Mouse (Mus musculus) Patski (cell line): ENCODE results near the gene Ugt1a6b. TPM values are rescaled to one million over a fixed set of nuclear protein-coding genes. Genes with fewer than 3 reads are reported as not detected.
A peak's percentile ranks its signal among the peaks of the same experiment; 100 is the strongest.

Source experiments
- ATAC-seq: fragments of 100-300 bp; one replicate; pipeline ENCODE4 v1.8.0; 2021
- CTCF ChIA-PET: fragments of 350-600 bp; sonication (Branson Sonifier 250); formaldehyde crosslinking; loops from one replicate; lab custom pipeline; 2022; ENCODE audit warnings: inconsistent platforms; lab: Charles Lee
- POLR2A ChIA-PET: fragments of 350-600 bp; sonication (Branson Sonifier 250); formaldehyde crosslinking; loops from one replicate; lab custom pipeline; 2022; ENCODE audit warnings: antibody characterized with exemption, inconsistent platforms; lab: Charles Lee
- DNase-seq: peaks from one replicate; pipeline ENCODE4 v3.0.0-alpha.2; 2011; ENCODE audit warnings: low read depth, low spot score
- H3K27me3 ChIP-seq: fragments of 371-371 bp; one replicate; pipeline ENCODE4 v1.5.1; 2021
- CTCF ChIP-seq: fragments of 100-300 bp; IDR thresholded peaks from one replicate; pipeline ENCODE4 v1.5.1; 2021
- in situ Hi-C: fragments of 300-500 bp; cut with MboI; formaldehyde crosslinking; loops from 3 replicates; pipeline ENCODE4 v1.11.1; 2018; ENCODE audit warnings: low pct_unique_long_range_greater_than_20kb, mixed read lengths
- polyA plus RNA-seq: library from polyadenylated mRNA; unstranded; gene quantifications from one replicate; pipeline ENCODE4 v1.2.3, GENCODE M21; 2021

The Ugt1a6b gene
- polyA plus RNA-seq, 1 experiment from 2014 or later, result 4.2 TPM

GRCm38 (mm10) chr1:88199996-88200395 lies 96.9 kb downstream of the Ugt1a6b start:
- H3K27me3 ChIP-seq, result no peaks in the 10 kb centered on the region
- DNase-seq, result no peak
- no peak for ATAC-seq
- ChIA-PET CTCF (no interaction called here), POLR2A (interaction anchor here (0.6 kb wide), 1 partner anchor 445 kb away, joined by 4 read pairs; the partner anchor contains the start of gene Atg16l1)
- in situ Hi-C loops, result no loop called here
- TF ChIP-seq CTCF, result no peak

GRCm38 (mm10) chr1:88200456-88200855 lies 97.4 kb downstream of the Ugt1a6b start, which contains the start of gene Ugt1a2:
Gene Ugt1a2 (plus strand): TSS chr1:88200601.
- ChIA-PET POLR2A (no interaction called here), CTCF (interaction anchor here (1.4 kb wide), 1 partner anchor 11 kb away, joined by 3 read pairs; the partner anchor contains the start of gene Ugt1a1)
- TF ChIP-seq CTCF, result no peak
- in situ Hi-C loops, result no loop called here
- peak; percentile 33 for DNase-seq
- H3K27me3 ChIP-seq, result no peaks in the 10 kb centered on the region
- ATAC-seq, result no peak

GRCm38 (mm10) chr1:88205294-88205922 lies 102.4 kb downstream of the Ugt1a6b start, which contains the start of gene Dnajb3:
Gene Dnajb3 (minus strand): TSS chr1:88205782.
- CTCF ChIA-PET, result no interaction called here
- TF ChIP-seq CTCF, result no peak
- DNase-seq, result no peak
- no peak for ATAC-seq
- POLR2A ChIA-PET, result no interaction called here
- in situ Hi-C loops, result no loop called here
- no peaks in the 10 kb centered on the region for H3K27me3 ChIP-seq

- in situ Hi-C loops, result no loop called here
- no peak for ATAC-seq
- no peak for DNase-seq
- POLR2A ChIA-PET, result interaction anchor here (0.6 kb wide), 1 partner anchor 42 kb away, joined by 3 read pairs; no protein-coding TSS in a partner anchor
- TF ChIP-seq CTCF, result no peak
- CTCF ChIA-PET, result no interaction called here
- H3K27me3 ChIP-seq, result no peaks in the 10 kb centered on the region
Observed at GRCm38 (mm10) chr1:88206843-88207479, 103.9 kb downstream of the Ugt1a6b start.

GRCm38 (mm10) chr1:88211812-88212211 lies 108.8 kb downstream of the Ugt1a6b start, which contains the start of gene Ugt1a1:
Gene Ugt1a1 (plus strand): TSS chr1:88211959.
- in situ Hi-C loops, result no loop called here
- TF ChIP-seq CTCF, result no peak
- CTCF ChIA-PET, result interaction anchor here (0.8 to 2.5 kb wide), 6 partner anchors 9 to 66 kb away, joined by 3 to 10 read pairs (median 3); partner anchors contain the start of genes Hjurp and Trpm8
- DNase-seq (no peak), ATAC-seq (no peak)
- POLR2A ChIA-PET, result interaction anchor here (0.7 kb wide), 1 partner anchor 997 kb away, joined by 3 read pairs; no protein-coding TSS in a partner anchor
- H3K27me3 ChIP-seq, result no peaks in the 10 kb centered on the region

GRCm38 (mm10) chr1:88212341-88213045 lies 109.4 kb downstream of the Ugt1a6b start:
- in situ Hi-C loops, result no loop called here
- DNase-seq, result no peak
- no peak for ATAC-seq
- no peaks in the 10 kb centered on the region for H3K27me3 ChIP-seq
- POLR2A ChIA-PET, result no interaction called here
- CTCF ChIA-PET, result interaction anchor here (0.8 to 2.5 kb wide), 6 partner anchors 10 to 65 kb away, joined by 3 to 10 read pairs (median 3); partner anchors contain the start of genes Hjurp and Trpm8
- TF ChIP-seq CTCF, result no peak

- ATAC-seq (no peak), DNase-seq (no peak)
- in situ Hi-C loops, result no loop called here
- no peaks in the 10 kb centered on the region for H3K27me3 ChIP-seq
- no peak for TF ChIP-seq CTCF
- ChIA-PET POLR2A (no interaction called here), CTCF (interaction anchor here (0.8 to 2.5 kb wide), 5 partner anchors 10 to 65 kb away, joined by 3 to 10 read pairs (median 4); partner anchors contain the start of genes Hjurp and Trpm8)
Observed at GRCm38 (mm10) chr1:88213061-88213460, 110.0 kb downstream of the Ugt1a6b start.

GRCm38 (mm10) chr1:88213766-88214461 lies 110.9 kb downstream of the Ugt1a6b start:
- ATAC-seq (peak; percentile 18), DNase-seq (no peak)
- POLR2A ChIA-PET, result no interaction called here
- in situ Hi-C loops, result no loop called here
- H3K27me3 ChIP-seq, result no peaks in the 10 kb centered on the region
- no peak for TF ChIP-seq CTCF
- CTCF ChIA-PET, result interaction anchor here (0.8 to 2.5 kb wide), 5 partner anchors 9 to 64 kb away, joined by 3 to 10 read pairs (median 4); partner anchors contain the start of genes Hjurp and Trpm8

- in situ Hi-C loops, result no loop called here
Observed at GRCm38 (mm10) chr1:88214462-88214952, 111.5 kb downstream of the Ugt1a6b start.

More at GRCm38 (mm10) chr1:88214462-88214952, 111.5 kb downstream of the Ugt1a6b start:
- ATAC-seq (peak; percentile 5), DNase-seq (no peak)
- no peaks in the 10 kb centered on the region for H3K27me3 ChIP-seq
- TF ChIP-seq CTCF, result no peak
- ChIA-PET POLR2A (no interaction called here), CTCF (interaction anchor here (2.3 to 2.5 kb wide), 2 partner anchors 8 to 64 kb away, joined by 6 to 10 read pairs; partner anchors contain the start of genes Hjurp and Trpm8)
